Mouse (Mus musculus) intestine, embryonic 16.5 days (tissue): ENCODE data around the gene 2610528A11Rik. TPM values are rescaled to one million over a fixed set of nuclear protein-coding genes. Genes with fewer than 3 reads are reported as not detected.

ENCODE experiments used
- ATAC-seq: fragments of 200-750 bp; cut with Nextera tagmentation; 2 replicates; pipeline ENCODE4 v1.8.0; 2017; ENCODE audit warnings: moderate TSS enrichment, moderate library complexity
- H3K27ac ChIP-seq: fragments of 300-500 bp; sonication (generic); 2 replicates; pipeline ENCODE4 v1.5.1; 2014; ENCODE audit warnings: mild to moderate bottlenecking, low read length
- H3K27me3 ChIP-seq: fragments of 300-500 bp; sonication (generic); replicated peaks from 2 replicates; pipeline ENCODE4 v1.6.1; 2014; ENCODE audit warnings: low read length, control low read depth, mixed read lengths; ENCODE audit not compliant: control insufficient read depth, insufficient read depth
- H3K36me3 ChIP-seq: fragments of 300-500 bp; sonication (generic); 2 replicates; pipeline ENCODE4 v1.6.1; 2014; ENCODE audit warnings: low read length, control low read depth; ENCODE audit not compliant: control insufficient read depth, insufficient read depth
- H3K4me1 ChIP-seq: fragments of 300-500 bp; sonication (generic); 2 replicates; pipeline ENCODE4 v1.6.1; 2014; ENCODE audit warnings: low read length, control low read depth, mixed read lengths; ENCODE audit not compliant: control insufficient read depth, insufficient read depth
- H3K4me2 ChIP-seq: fragments of 300-500 bp; sonication (generic); 2 replicates; pipeline ENCODE4 v1.6.1; 2014; ENCODE audit warnings: low read depth, low read length, control low read depth
- H3K4me3 ChIP-seq: fragments of 300-500 bp; sonication (generic); 2 replicates; pipeline ENCODE4 v1.5.1; 2014; ENCODE audit warnings: mild to moderate bottlenecking, low read length
- H3K9ac ChIP-seq: fragments of 300-500 bp; sonication (generic); 2 replicates; pipeline ENCODE4 v1.6.1; 2014; ENCODE audit warnings: low read depth, low read length
- H3K9me3 ChIP-seq: fragments of 300-500 bp; sonication (generic); 2 replicates; pipeline ENCODE4 v1.6.1; 2016; ENCODE audit warnings: low read length, control low read depth; ENCODE audit not compliant: control insufficient read depth
- WGBS: fragments of 180-500 bp; shearing (Covaris S2); extraction: QIAGEN DNeasy Blood & Tissue Kit; methylation state at CpG from one replicate; pipeline ENCODE4 v1.1.7; 2014; 5-methylcytosine and 5-hydroxymethylcytosine counted together
- polyA plus RNA-seq: library from polyadenylated mRNA; unstranded; fragments of >200 nt; fragmentation: Nextera tagmentation; extraction: Ambion mirVana; gene quantifications from 2 replicates; pipeline ENCODE4 v1.2.1, GENCODE M21; 2015

2610528A11Rik gene
- polyA plus RNA-seq, 1 experiment from 2014 or later = 81.4 TPM

- Histone ChIP-seq H3K36me3 (peaks cover 12% of the 10 kb centered on the region), H3K27ac (no peak overlapping the region), H3K9ac (no peak overlapping the region), H3K9me3 (no peaks in the 10 kb centered on the region), H3K27me3 (no peaks in the 10 kb centered on the region), H3K4me3 (no peak overlapping the region), H3K4me2 (no peak overlapping the region), H3K4me1 (no peaks in the 10 kb centered on the region)
- 47% methylated on average over 4 of the region's 4 CpGs for WGBS
- no peak for ATAC-seq
These were observed 13.8 kb upstream of the 2610528A11Rik start for GRCm38 (mm10) chr14:37127652-37128051.

- H3K36me3 ChIP-seq = 0 out of 2 replicates have a peak, but pooled peaks cover 4% of the 10 kb centered on the region
- no peaks in the 10 kb centered on the region for H3K27me3 ChIP-seq
- WGBS = 96% methylated on average over 4 of the region's 4 CpGs
- ATAC-seq = no peak; the same call in 1 of the 2 replicates
- H3K4me1 ChIP-seq = no peaks in the 10 kb centered on the region
- no peaks in the 10 kb centered on the region for H3K9me3 ChIP-seq
- no peak overlapping the region for H3K4me3 ChIP-seq
- no peak overlapping the region for H3K9ac ChIP-seq
- no peak overlapping the region for H3K4me2 ChIP-seq
- H3K27ac ChIP-seq = no peak overlapping the region
These were observed 5.4 kb upstream of the 2610528A11Rik start for GRCm38 (mm10) chr14:37119233-37119632.

- no peak overlapping the region for H3K9ac ChIP-seq
- WGBS = 87% methylated on average over 7 of the region's 7 CpGs
- no peaks in the 10 kb centered on the region for H3K9me3 ChIP-seq
- no peak overlapping the region for H3K27ac ChIP-seq
- no peak for ATAC-seq
- H3K36me3 ChIP-seq = no peaks in the 10 kb centered on the region
- H3K27me3 ChIP-seq = no peaks in the 10 kb centered on the region
- no peak overlapping the region for H3K4me2 ChIP-seq
- no peaks in the 10 kb centered on the region for H3K4me1 ChIP-seq
- no peak overlapping the region for H3K4me3 ChIP-seq
These were observed 891 bp downstream of the 2610528A11Rik start for GRCm38 (mm10) chr14:37112931-37113330.

GRCm38 (mm10) chr14:37111371-37111770 is 2.5 kb downstream of the 2610528A11Rik start:
- H3K9ac ChIP-seq = no peak overlapping the region
- no peaks in the 10 kb centered on the region for H3K36me3 ChIP-seq
- no peak for ATAC-seq
- no peaks in the 10 kb centered on the region for H3K27me3 ChIP-seq
- no peaks in the 10 kb centered on the region for H3K4me1 ChIP-seq
- no peak overlapping the region for H3K4me3 ChIP-seq
- H3K27ac ChIP-seq = no peak overlapping the region
- H3K9me3 ChIP-seq = no peaks in the 10 kb centered on the region
- H3K4me2 ChIP-seq = no peak overlapping the region

- ATAC-seq = peak; percentile 9; the same call in 1 of the 2 replicates
- H3K4me2 ChIP-seq = no peak overlapping the region
- H3K4me3 ChIP-seq = no peak overlapping the region
- H3K27ac ChIP-seq = peak overlapping the region; percentile 43
- H3K9me3 ChIP-seq = no peaks in the 10 kb centered on the region
- no peaks in the 10 kb centered on the region for H3K36me3 ChIP-seq
- H3K27me3 ChIP-seq = no peaks in the 10 kb centered on the region
- WGBS = 52% methylated on average over 2 of the region's 2 CpGs
- H3K9ac ChIP-seq = no peak overlapping the region
- H3K4me1 ChIP-seq = no peaks in the 10 kb centered on the region
These were observed 3.4 kb downstream of the 2610528A11Rik start for GRCm38 (mm10) chr14:37110456-37110855.

- WGBS = 14% methylated on average over 9 of the region's 9 CpGs
- Histone ChIP-seq H3K36me3 (no peaks in the 10 kb centered on the region), H3K9ac (no peak overlapping the region), H3K4me2 (peak overlapping the region; percentile 31), H3K27ac (peak overlapping the region; percentile 72), H3K9me3 (no peaks in the 10 kb centered on the region), H3K4me3 (peak overlapping the region; percentile 35), H3K27me3 (no peaks in the 10 kb centered on the region), H3K4me1 (peaks cover under 1% of the 10 kb centered on the region; the same call in 1 of the 2 replicates)
- ATAC-seq = peak; percentile 96
These were observed 3.8 kb downstream of the 2610528A11Rik start for GRCm38 (mm10) chr14:37109975-37110374.

GRCm38 (mm10) chr14:37109460-37109859 is 4.4 kb downstream of the 2610528A11Rik start:
- no peak overlapping the region for H3K9ac ChIP-seq
- peak; percentile 52 for ATAC-seq
- H3K9me3 ChIP-seq = no peaks in the 10 kb centered on the region
- 45% methylated on average over 8 of the region's 8 CpGs for WGBS
- peak overlapping the region; percentile 31 for H3K4me2 ChIP-seq
- peaks cover 4% of the 10 kb centered on the region; the same call in 1 of the 2 replicates for H3K4me1 ChIP-seq
- H3K27me3 ChIP-seq = no peaks in the 10 kb centered on the region
- H3K36me3 ChIP-seq = no peaks in the 10 kb centered on the region
- peak overlapping the region; percentile 72; the same call in 1 of the 2 replicates for H3K27ac ChIP-seq
- H3K4me3 ChIP-seq = peak overlapping the region; percentile 35

- H3K27ac ChIP-seq = no peak overlapping the region
- H3K4me2 ChIP-seq = no peak overlapping the region
- no peaks in the 10 kb centered on the region for H3K36me3 ChIP-seq
- WGBS = 36% methylated on average over 7 of the region's 7 CpGs
- H3K27me3 ChIP-seq = no peaks in the 10 kb centered on the region
- no peak for ATAC-seq
- peaks cover 4% of the 10 kb centered on the region; the same call in 1 of the 2 replicates for H3K4me1 ChIP-seq
- no peak overlapping the region for H3K9ac ChIP-seq
- no peaks in the 10 kb centered on the region for H3K9me3 ChIP-seq
- no peak overlapping the region for H3K4me3 ChIP-seq
These were observed 8.0 kb downstream of the 2610528A11Rik start for GRCm38 (mm10) chr14:37105846-37106245.

- Histone ChIP-seq H3K27me3 (no peaks in the 10 kb centered on the region), H3K36me3 (no peaks in the 10 kb centered on the region), H3K4me1 (peaks cover 4% of the 10 kb centered on the region; the same call in 1 of the 2 replicates), H3K4me2 (no peak overlapping the region), H3K27ac (no peak overlapping the region), H3K4me3 (no peak overlapping the region), H3K9ac (no peak overlapping the region), H3K9me3 (no peaks in the 10 kb centered on the region)
- WGBS = 49% methylated on average over 5 of the region's 5 CpGs
- peak; percentile 27; the same call in 1 of the 2 replicates for ATAC-seq
These were observed 9.1 kb downstream of the 2610528A11Rik start for GRCm38 (mm10) chr14:37104747-37105146.

GRCm38 (mm10) chr14:37102484-37102883 is 11.3 kb downstream of the 2610528A11Rik start:
- no peak for ATAC-seq
- 82% methylated on average over 3 of the region's 3 CpGs for WGBS

More at GRCm38 (mm10) chr14:37102484-37102883, 11.3 kb downstream of the 2610528A11Rik start:
- H3K27me3 ChIP-seq = peaks cover 3% of the 10 kb centered on the region; the same call in 1 of the 2 replicates
- no peak overlapping the region for H3K9ac ChIP-seq
- H3K4me2 ChIP-seq = no peak overlapping the region
- no peak overlapping the region for H3K4me3 ChIP-seq
- H3K36me3 ChIP-seq = no peaks in the 10 kb centered on the region
- H3K27ac ChIP-seq = no peak overlapping the region
- no peaks in the 10 kb centered on the region for H3K9me3 ChIP-seq
- H3K4me1 ChIP-seq = peaks cover 7% of the 10 kb centered on the region; the same call in 1 of the 2 replicates
